Mouse (Mus musculus) CH12.LX (cell line): Measurements from ENCODE around the gene Sh2d5.

Experiments used
- BHLHE40 ChIP-seq: IDR thresholded peaks from 2 replicates; pipeline ENCODE4 v1.6.1; 2011; ENCODE audit warnings: mild to moderate bottlenecking, low read depth, low read length, improper control_type of control experiment
- CHD2 ChIP-seq: IDR thresholded peaks from 2 replicates; pipeline ENCODE4 v1.6.1; 2011; ENCODE audit warnings: low read length, improper control_type of control experiment
- CTCF ChIP-seq, 2 experiments: IDR thresholded peaks in 1 of 2; conservative IDR thresholded peaks in 1 of 2; 2 replicates each; pipeline ENCODE4 v1.5.1; 2011 to 2012; ENCODE audit warnings: low read depth in 2 of 2, low read length in 2 of 2, improper control_type of control experiment in 1 of 2, inconsistent platforms in 1 of 2, mild to moderate bottlenecking in 1 of 2, moderate library complexity in 1 of 2
- EP300 ChIP-seq: IDR thresholded peaks from 2 replicates; pipeline ENCODE4 v1.6.1; 2011; ENCODE audit warnings: low read length, improper control_type of control experiment
- HCFC1 ChIP-seq: IDR thresholded peaks from 2 replicates; pipeline ENCODE4 v1.6.1; 2012; ENCODE audit warnings: low read depth, mild to moderate bottlenecking, inconsistent platforms, low read length, improper control_type of control experiment
- KAT2A ChIP-seq: IDR thresholded peaks from 2 replicates; pipeline ENCODE4 v1.6.1; 2012; ENCODE audit warnings: low read length, improper control_type of control experiment, inconsistent platforms; ENCODE audit not compliant: insufficient replicate concordance
- MAX ChIP-seq: IDR thresholded peaks from 2 replicates; pipeline ENCODE4 v1.6.1; 2011; ENCODE audit warnings: low read length, improper control_type of control experiment
- MAZ ChIP-seq: IDR thresholded peaks from 2 replicates; pipeline ENCODE4 v1.6.1; 2012; ENCODE audit warnings: low read depth, mild to moderate bottlenecking, inconsistent platforms, low read length, improper control_type of control experiment, moderate library complexity
- POLR2A ChIP-seq: IDR thresholded peaks from 2 replicates; pipeline ENCODE4 v1.6.1; 2011; ENCODE audit warnings: low read depth, mild to moderate bottlenecking, improper control_type of control experiment, low read length
- SIN3A ChIP-seq: IDR thresholded peaks from 2 replicates; pipeline ENCODE4 v1.6.1; 2012; ENCODE audit warnings: low read length, improper control_type of control experiment, inconsistent platforms
- TCF12 ChIP-seq: IDR thresholded peaks from 2 replicates; pipeline ENCODE4 v1.6.1; 2014; ENCODE audit warnings: low read depth, mild to moderate bottlenecking, inconsistent platforms, low read length, improper control_type of control experiment
- UBTF ChIP-seq: IDR thresholded peaks from 2 replicates; pipeline ENCODE4 v1.6.1; 2012; ENCODE audit warnings: low read depth, mild to moderate bottlenecking, inconsistent platforms, low read length, improper control_type of control experiment, moderate library complexity
- ZNF384 ChIP-seq: IDR thresholded peaks from 2 replicates; pipeline ENCODE4 v1.6.1; 2012; ENCODE audit warnings: low read depth, low read length, improper control_type of control experiment, inconsistent platforms

GRCm38 (mm10) chr4:138304340-138305104 lies 54.3 kb downstream of the Sh2d5 start, which contains the start of gene Ddost:
- TF ChIP-seq POLR2A: peak; percentile 94
- peak; percentile 97 for TF ChIP-seq HCFC1
- TF ChIP-seq CTCF (conservative IDR thresholded peaks at IDR 0.05 in 1 of 2, IDR thresholded peaks at IDR 0.05 in 1 of 2; ENCODE audit: low read depth in 2 of 2, low read length in 2 of 2): no peak
- TF ChIP-seq ZNF384: no peak
- TF ChIP-seq MAX: peak; percentile 93
- TF ChIP-seq KAT2A: peak; percentile 87; the same call in 1 of the 2 replicates
- TF ChIP-seq EP300: no peak
- peak; percentile 85 for TF ChIP-seq CHD2
- peak; percentile 91 for TF ChIP-seq SIN3A
- peak; percentile 79 for TF ChIP-seq TCF12
- peak; percentile 70 for TF ChIP-seq UBTF
- peak; percentile 87 for TF ChIP-seq MAZ
- TF ChIP-seq BHLHE40: peak; percentile 30; the same call in 1 of the 2 replicates
